In genomic region chr12:112825901-112826300, GRCm38 (mm10) we compare ENCODE assay signal across 12 mouse cellular contexts. TPM values are rescaled to one million over a fixed set of nuclear protein-coding genes. Genes with fewer than 3 reads are reported as not detected.
DNase-seq lines count a peak whose midpoint lies in the region; ATAC-seq and TF ChIP-seq lines count a peak whose summit lies in the region.
"Had no signal": no experiment of that assay in that cellular context is flagged by ENCODE, and none has a peak within 500 bp of the region (broad histone marks: within the 10 kb centered on the region; RNA-seq: fewer than 3 reads in every experiment).

No protein-coding gene starts in this region.

- H3K36me3 ChIP-seq in heart, embryonic 13.5 days, result peaks cover 62% of the 10 kb centered on the region
- peaks cover 46% of the 10 kb centered on the region for H3K36me3 ChIP-seq in lung, embryonic 15.5 days
- peaks cover 54 to 69% of the 10 kb centered on the region in 2 experiments for H3K36me3 ChIP-seq in MEL (ENCODE audit: control insufficient read depth in 1 of 2, insufficient read depth in 2 of 2, low read length in 2 of 2)
- peaks cover 65% of the 10 kb centered on the region for H3K36me3 ChIP-seq in liver, embryonic 13.5 days

- no peak for TF ChIP-seq POLR2A in MEL (IDR thresholded peaks at IDR 0.05; ENCODE audit: control insufficient read depth in 1 of 2, insufficient read depth in 1 of 2, low read depth in 1 of 2, low read length in 2 of 2, poor library complexity in 1 of 2)

- no peak for ATAC-seq in heart, embryonic 13.5 days (ENCODE audit: extremely low read depth, insufficient number of reproducible peaks, low FRiP score, low TSS enrichment)
- ATAC-seq in lung, embryonic 15.5 days (ENCODE audit: borderline replicate concordance, extremely low read depth, low FRiP score, low TSS enrichment), result no peak
- no peak for ATAC-seq in liver, embryonic 13.5 days (ENCODE audit: low read depth)

- no peak overlapping the region for H3K4me3 ChIP-seq in heart, embryonic 13.5 days
- H3K4me3 ChIP-seq in lung, embryonic 15.5 days, result no peak overlapping the region
- no peak overlapping the region for H3K4me3 ChIP-seq in MEL (ENCODE audit: control insufficient read depth in 1 of 2, insufficient read depth in 1 of 2, low read depth in 2 of 2, low read length in 2 of 2)
- peak overlapping the region; percentile 95 for H3K4me3 ChIP-seq in liver, embryonic 13.5 days (replicated peaks)

- H3K4me1 ChIP-seq in heart, embryonic 13.5 days, result peaks cover 83% of the 10 kb centered on the region
- peaks cover 63% of the 10 kb centered on the region for H3K4me1 ChIP-seq in lung, embryonic 15.5 days
- peaks cover 37 to 55% of the 10 kb centered on the region in 2 experiments for H3K4me1 ChIP-seq in MEL (ENCODE audit: control insufficient read depth in 1 of 2, insufficient read depth in 2 of 2, low read length in 2 of 2)
- H3K4me1 ChIP-seq in liver, embryonic 13.5 days (replicated peaks), result peaks cover 79% of the 10 kb centered on the region

- no peak for DNase-seq in heart, adult 18-20 months
- DNase-seq in lung, adult 18-20 months, result no peak
- DNase-seq in MEL (ENCODE audit: low read depth, low spot score), result no peak
- DNase-seq in liver, embryonic 13.5 days, result no peak
- DNase-seq in urinary bladder, postnatal 14 days (ENCODE audit: low spot score), result no peak
- DNase-seq in ovary, postnatal 14 days (ENCODE audit: low spot score), result no peak
- DNase-seq: cerebellum, adult 9-10 months; gastrocnemius, postnatal 10 days; kidney, postnatal 14 days had no signal

- H3K9ac ChIP-seq in heart, embryonic 13.5 days, result peak overlapping the region; percentile 58
- H3K9ac ChIP-seq in lung, embryonic 15.5 days, result no peak overlapping the region
- H3K9ac ChIP-seq in MEL (ENCODE audit: control insufficient read depth, low read depth, low read length, poor library complexity, severe bottlenecking), result peak overlapping the region; percentile 93
- H3K9ac ChIP-seq in liver, embryonic 13.5 days, result peak overlapping the region; percentile 93

- TF ChIP-seq CTCF in MEL (IDR thresholded peaks at IDR 0.05 in 2 of 3, conservative IDR thresholded peaks at IDR 0.05 in 1 of 3; ENCODE audit: control insufficient read depth in 1 of 3, insufficient read depth in 1 of 3, low read depth in 2 of 3, low read length in 3 of 3, poor library complexity in 1 of 3, severe bottlenecking in 1 of 3), result no peak

- TF ChIP-seq EP300 in MEL (IDR thresholded peaks at IDR 0.05; ENCODE audit: low read depth in 1 of 2, low read length in 2 of 2), result no peak

- 75% methylated on average over 5 of the region's 5 CpGs for WGBS in heart, embryonic 13.5 days
- WGBS in lung, embryonic 15.5 days, result 69% methylated on average over 5 of the region's 5 CpGs
- 70% methylated on average over 5 of the region's 5 CpGs for WGBS in liver, embryonic 13.5 days (ENCODE audit: insufficient replicate concordance)

- H3K27ac ChIP-seq in heart, embryonic 13.5 days (replicated peaks), result no peak overlapping the region
- H3K27ac ChIP-seq in lung, embryonic 15.5 days, result no peak overlapping the region
- H3K27ac ChIP-seq in MEL (ENCODE audit: control insufficient read depth, low read depth, low read length), result no peak overlapping the region
- H3K27ac ChIP-seq in liver, embryonic 13.5 days, result 0 out of 2 replicates have a peak overlapping the region, but pooled peaks have one; percentile 40

- H3K4me2 ChIP-seq in heart, embryonic 13.5 days, result peak overlapping the region; percentile 87; the same call in 1 of the 2 replicates
- H3K4me2 ChIP-seq in lung, embryonic 15.5 days, result 0 out of 2 replicates have a peak overlapping the region, but pooled peaks have one; percentile 61
- peak overlapping the region; percentile 83 for H3K4me2 ChIP-seq in liver, embryonic 13.5 days

- H3K27me3 ChIP-seq in heart, embryonic 13.5 days (replicated peaks), result no peaks in the 10 kb centered on the region
- no peaks in the 10 kb centered on the region for H3K27me3 ChIP-seq in lung, embryonic 15.5 days
- H3K27me3 ChIP-seq in MEL (ENCODE audit: control insufficient read depth in 1 of 2, insufficient read depth in 2 of 2, low read length in 2 of 2), result no peaks in the 10 kb centered on the region
- H3K27me3 ChIP-seq in liver, embryonic 13.5 days, result no peaks in the 10 kb centered on the region

- no peaks in the 10 kb centered on the region for H3K9me3 ChIP-seq in heart, embryonic 13.5 days
- no peaks in the 10 kb centered on the region for H3K9me3 ChIP-seq in lung, embryonic 15.5 days
- no peaks in the 10 kb centered on the region for H3K9me3 ChIP-seq in MEL (replicated peaks; ENCODE audit: insufficient read depth, low read length)
- H3K9me3 ChIP-seq in liver, embryonic 13.5 days (replicated peaks), result no peaks in the 10 kb centered on the region

- peaks cover 89% of the 10 kb centered on the region for H3K79me2 ChIP-seq in MEL (ENCODE audit: control insufficient read depth, insufficient read depth, low read length, poor library complexity)

- no peak for TF ChIP-seq RAD21 in MEL (IDR thresholded peaks at IDR 0.05; ENCODE audit: low read depth, low read length)

TF ChIP-seq in MEL, 35 proteins besides CTCF, POLR2A, EP300 and RAD21:
- TF ChIP-seq ETS1 (IDR thresholded peaks at IDR 0.05; ENCODE audit: low read depth, low read length), result no peak
- no peak for TF ChIP-seq ZC3H11A (IDR thresholded peaks at IDR 0.05; ENCODE audit: low read depth, low read length)
- TF ChIP-seq GABPA (IDR thresholded peaks at IDR 0.05; ENCODE audit: low read depth, low read length), result no peak
- TF ChIP-seq ZNF384 (IDR thresholded peaks at IDR 0.05; ENCODE audit: low read depth, low read length), result no peak
- no peak for TF ChIP-seq CHD1 (IDR thresholded peaks at IDR 0.05; ENCODE audit: low read depth, low read length)
- no peak for TF ChIP-seq USF1 (IDR thresholded peaks at IDR 0.05; ENCODE audit: low read depth, low read length)
- no peak for TF ChIP-seq ZMIZ1 (IDR thresholded peaks at IDR 0.05; ENCODE audit: low read depth, low read length)
- no peak for TF ChIP-seq BHLHE40 (IDR thresholded peaks at IDR 0.05; ENCODE audit: borderline replicate concordance, low read depth, low read length)
- TF ChIP-seq JUND (IDR thresholded peaks at IDR 0.05; ENCODE audit: low read depth, low read length), result no peak
- TF ChIP-seq ELF1 (IDR thresholded peaks at IDR 0.05; ENCODE audit: low read depth, low read length), result no peak
- no peak for TF ChIP-seq RCOR1 (IDR thresholded peaks at IDR 0.05; ENCODE audit: low read depth, low read length)
- TF ChIP-seq MAZ (IDR thresholded peaks at IDR 0.05; ENCODE audit: low read depth, low read length), result no peak
- no peak for TF ChIP-seq MEF2A (IDR thresholded peaks at IDR 0.05; ENCODE audit: extremely low read depth, insufficient replicate concordance, low read depth, low read length, poor library complexity, severe bottlenecking)
- no peak for TF ChIP-seq E2F4 (IDR thresholded peaks at IDR 0.05; ENCODE audit: borderline replicate concordance, low read depth, low read length)

RNA-seq across cellular contexts. Expression of gene Cdca4, which starts 3.3 kb away (rescaled TPM):
- 49.1 and 49.3 TPM in 2 replicates for polyA plus RNA-seq in heart, embryonic 13.5 days (2015; fragmentation: Nextera tagmentation; extraction: Ambion mirVana)
- total RNA-seq in heart, adult 18-20 months (2021), result 1 to 10 TPM; 5.1 to 5.6 TPM
- 125 and 129 TPM in 2 replicates for polyA plus RNA-seq in lung, embryonic 15.5 days (2015; fragmentation: Nextera tagmentation; extraction: Ambion mirVana)
- total RNA-seq in MEL (2012; rRNA removed), result 245 and 279 TPM in 2 replicates
- polyA plus RNA-seq in MEL (2012; ENCODE audit: insufficient read depth in 1 of 2, insufficient read length in 2 of 2, low read depth in 1 of 2, low replicate concordance in 2 of 2, missing spikeins in 1 of 2), result 100 to 1,000 TPM in 1 of 2 experiments, not detected in 1; 274 TPM
- 69.5 and 76.9 TPM in 2 replicates for polyA plus RNA-seq in liver, embryonic 13.5 days (2015; fragmentation: Nextera tagmentation; extraction: Ambion mirVana)

RNA-seq across cellular contexts. Expression of gene Clba1, which starts 17.2 kb away (rescaled TPM):
- 7.6 and 8.0 TPM in 2 replicates for polyA plus RNA-seq in heart, embryonic 13.5 days (2015; fragmentation: Nextera tagmentation; extraction: Ambion mirVana)
- 1 to 10 TPM; 2.0 to 2.2 TPM for total RNA-seq in heart, adult 18-20 months (2021)
- 6.9 and 7.4 TPM in 2 replicates for polyA plus RNA-seq in lung, embryonic 15.5 days (2015; fragmentation: Nextera tagmentation; extraction: Ambion mirVana)
- total RNA-seq in MEL (2012; rRNA removed), result 11.2 and 15.2 TPM in 2 replicates
- polyA plus RNA-seq in MEL (2012; ENCODE audit: insufficient read depth in 1 of 2, insufficient read length in 2 of 2, low read depth in 1 of 2, low replicate concordance in 2 of 2, missing spikeins in 1 of 2), result 10 to 100 TPM in 1 of 2 experiments, not detected in 1; 21.4 TPM
- polyA plus RNA-seq in liver, embryonic 13.5 days (2015; fragmentation: Nextera tagmentation; extraction: Ambion mirVana), result 0.71 and 0.83 TPM in 2 replicates

RNA-seq across cellular contexts. Expression of gene Ahnak2, which starts 23.4 kb away (rescaled TPM):
- 1.1 and 1.2 TPM in 2 replicates for polyA plus RNA-seq in heart, embryonic 13.5 days (2015; fragmentation: Nextera tagmentation; extraction: Ambion mirVana)
- total RNA-seq in heart, adult 18-20 months (2021), result 10 to 100 TPM; 15.3 to 16.6 TPM
- 0.72 and 0.98 TPM in 2 replicates for polyA plus RNA-seq in lung, embryonic 15.5 days (2015; fragmentation: Nextera tagmentation; extraction: Ambion mirVana)
- total RNA-seq in MEL (2012; rRNA removed), result 1.2 and 2.6 TPM in 2 replicates
- 10 to 100 TPM in 1 of 2 experiments, not detected in 1; 11.4 TPM for polyA plus RNA-seq in MEL (2012; ENCODE audit: insufficient read depth in 1 of 2, insufficient read length in 2 of 2, low read depth in 1 of 2, low replicate concordance in 2 of 2, missing spikeins in 1 of 2)
- 0.13 and 0.15 TPM in 2 replicates for polyA plus RNA-seq in liver, embryonic 13.5 days (2015; fragmentation: Nextera tagmentation; extraction: Ambion mirVana)

RNA-seq across cellular contexts. Expression of gene Gpr132, which starts 42.1 kb away (rescaled TPM):
- 0.08 and 0.16 TPM in 2 replicates for polyA plus RNA-seq in heart, embryonic 13.5 days (2015; fragmentation: Nextera tagmentation; extraction: Ambion mirVana)
- total RNA-seq in heart, adult 18-20 months (2021), result 1 to 10 TPM in 1 of 2 experiments, under 1 TPM in 1; 0.37 to 1.3 TPM
- polyA plus RNA-seq in lung, embryonic 15.5 days (2015; fragmentation: Nextera tagmentation; extraction: Ambion mirVana), result 0.13 and 0.79 TPM in 2 replicates
- total RNA-seq in MEL (2012; rRNA removed), result 6.5 and 6.8 TPM in 2 replicates
- 1 to 10 TPM in 1 of 2 experiments, not detected in 1; 5.4 TPM for polyA plus RNA-seq in MEL (2012; ENCODE audit: insufficient read depth in 1 of 2, insufficient read length in 2 of 2, low read depth in 1 of 2, low replicate concordance in 2 of 2, missing spikeins in 1 of 2)
- polyA plus RNA-seq in liver, embryonic 13.5 days (2015; fragmentation: Nextera tagmentation; extraction: Ambion mirVana), result 0.23 and 0.30 TPM in 2 replicates
- total RNA-seq: left cerebral cortex, postnatal 25 days had no signal
